Mouse (Mus musculus): ENCODE measurements at regions not wholly inside any gene's neighbourhood (a gene's known extent, or its start where the extent isn't known, plus 50 kb on each side); places are given as distances from the start of the nearest gene placed in this dataset.
A peak's percentile ranks its signal among the peaks of the same experiment; 100 is the strongest.

DNA sequence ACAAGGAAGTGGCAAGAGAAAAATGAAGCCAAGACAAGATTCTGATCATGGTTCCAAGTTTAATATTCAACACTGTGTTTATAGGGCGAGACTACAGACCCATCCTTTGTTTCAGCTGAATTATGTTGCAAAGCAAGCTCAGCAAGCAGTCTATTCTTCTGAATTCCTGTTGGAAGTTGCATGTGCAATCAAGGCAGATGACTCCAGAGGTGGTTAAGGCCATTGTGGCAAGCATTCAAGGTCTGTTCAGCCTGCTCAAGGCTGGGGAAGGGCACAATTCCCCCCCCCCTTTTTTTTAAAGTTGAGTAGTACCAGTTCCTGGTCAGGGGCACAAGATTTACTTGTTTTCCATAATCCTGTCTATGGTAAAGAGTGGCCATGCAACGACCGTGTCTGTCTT lies 431.1 kb downstream of the 1810013L24Rik start:
- no peak for DNase-seq

DNA sequence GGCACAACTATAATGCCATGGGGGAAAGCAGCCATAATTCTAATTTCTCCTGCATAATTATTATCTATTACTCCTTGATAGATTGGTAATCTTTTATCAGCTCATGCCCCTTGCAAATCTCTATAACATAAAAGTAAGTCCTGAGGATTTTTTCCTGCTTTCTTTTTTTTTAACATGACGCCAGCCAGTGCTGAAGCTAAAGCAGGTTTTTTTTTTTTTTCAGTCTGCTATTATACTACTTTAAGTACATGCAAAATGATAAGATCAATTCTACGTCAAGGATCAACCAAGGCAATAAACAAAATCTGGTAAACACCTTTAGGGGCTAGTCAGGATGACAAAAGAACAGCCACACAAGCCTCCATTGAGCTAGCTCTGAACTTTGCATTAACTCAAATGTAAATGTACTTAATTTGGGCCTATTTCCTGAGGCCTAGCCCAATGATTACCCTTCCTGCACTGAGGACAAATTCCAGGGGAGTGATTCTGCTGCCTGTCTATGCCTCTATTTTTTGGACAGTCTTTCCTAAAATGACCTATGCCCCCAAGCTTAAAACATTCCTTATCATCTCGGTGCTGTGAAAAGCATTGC lies 434.8 kb downstream of the 1810013L24Rik start:
- DNase-seq: no peak

DNA sequence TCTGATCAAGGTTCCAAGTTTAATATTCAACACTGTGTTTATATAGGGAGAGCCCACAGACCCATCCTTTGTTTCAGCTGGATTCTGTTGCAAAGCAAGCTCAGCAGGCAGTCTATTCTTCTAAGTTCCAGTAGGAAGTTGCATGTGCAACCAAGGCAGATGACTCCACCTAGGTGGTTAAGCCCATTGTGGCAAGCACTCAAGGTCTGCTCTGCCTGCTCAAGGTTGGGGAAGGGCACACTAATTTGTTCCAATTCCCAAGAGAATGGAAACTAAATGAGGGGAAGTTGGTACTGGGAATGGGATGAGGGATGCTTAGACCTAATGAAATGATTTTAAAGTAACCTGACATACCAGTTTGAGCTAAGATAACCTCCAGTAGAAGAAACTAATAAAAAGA lies 437.3 kb downstream of the 1810013L24Rik start:
- DNase-seq: no peak

DNA sequence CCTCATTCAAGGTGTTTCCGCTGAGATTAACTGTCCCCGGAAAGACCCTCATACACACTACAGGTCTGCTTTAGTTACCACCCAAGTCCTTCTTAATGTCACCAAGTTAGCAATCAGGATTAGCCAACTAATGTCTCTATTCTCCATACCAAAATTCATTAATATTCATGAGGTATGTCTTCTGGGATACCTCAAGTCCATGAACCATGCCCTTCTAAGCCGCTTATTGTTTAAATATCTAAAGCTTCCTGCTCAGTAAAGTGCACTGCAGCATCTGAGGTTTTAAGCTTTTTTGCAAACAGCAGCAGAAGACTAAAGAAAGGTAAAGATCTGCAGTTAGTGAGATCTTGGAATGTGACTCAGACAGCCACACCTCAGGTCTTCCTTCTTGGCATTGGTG lies 440.2 kb downstream of the 1810013L24Rik start:
- no peak for DNase-seq

DNA sequence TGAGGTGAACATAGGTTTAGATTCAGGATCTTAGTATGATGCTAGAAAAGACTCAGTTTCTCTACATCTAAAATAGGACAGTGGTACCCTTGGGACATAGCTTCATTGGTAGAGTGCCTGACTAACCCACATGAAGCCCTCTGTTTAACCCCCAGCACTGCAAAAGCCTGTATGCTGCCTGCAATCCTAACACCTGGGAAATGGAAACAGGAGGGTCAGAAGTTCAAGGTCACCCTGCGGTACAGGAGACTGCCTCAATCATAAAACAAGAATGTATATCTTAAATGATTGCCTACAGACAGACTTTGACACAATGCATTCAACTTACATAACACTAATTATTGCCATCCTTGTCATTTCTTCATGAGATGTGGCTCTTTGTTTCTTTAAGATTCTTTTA lies 440.8 kb downstream of the 1810013L24Rik start:
- DNase-seq: no peak

DNA sequence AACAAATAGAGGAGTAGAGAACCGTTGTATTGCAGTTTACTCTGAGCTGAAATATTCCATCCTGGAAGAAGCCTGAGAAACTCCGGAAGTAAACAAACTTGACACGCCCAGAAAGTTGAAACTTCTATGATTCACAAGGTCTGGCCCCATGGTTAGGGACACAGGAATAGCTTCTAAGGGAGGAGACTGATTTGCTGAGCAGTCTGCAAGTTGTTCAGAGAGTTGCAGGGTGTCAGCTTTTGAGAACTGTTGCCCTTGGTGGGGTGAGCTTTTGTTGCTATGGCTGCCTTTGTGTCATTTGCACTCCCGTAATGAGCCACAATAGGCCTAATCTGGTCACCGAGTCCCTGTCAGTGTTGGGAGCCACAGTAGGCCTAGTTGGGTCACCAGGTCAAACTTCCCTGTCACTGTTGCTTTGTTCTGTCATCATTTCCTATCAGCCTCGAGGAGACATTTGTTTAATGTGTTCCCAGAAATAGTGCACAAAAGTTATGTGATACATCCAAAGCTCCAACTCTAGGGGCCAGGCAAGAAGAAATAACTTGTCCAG lies 443.9 kb downstream of the 1810013L24Rik start:
- DNase-seq: no peak

DNA sequence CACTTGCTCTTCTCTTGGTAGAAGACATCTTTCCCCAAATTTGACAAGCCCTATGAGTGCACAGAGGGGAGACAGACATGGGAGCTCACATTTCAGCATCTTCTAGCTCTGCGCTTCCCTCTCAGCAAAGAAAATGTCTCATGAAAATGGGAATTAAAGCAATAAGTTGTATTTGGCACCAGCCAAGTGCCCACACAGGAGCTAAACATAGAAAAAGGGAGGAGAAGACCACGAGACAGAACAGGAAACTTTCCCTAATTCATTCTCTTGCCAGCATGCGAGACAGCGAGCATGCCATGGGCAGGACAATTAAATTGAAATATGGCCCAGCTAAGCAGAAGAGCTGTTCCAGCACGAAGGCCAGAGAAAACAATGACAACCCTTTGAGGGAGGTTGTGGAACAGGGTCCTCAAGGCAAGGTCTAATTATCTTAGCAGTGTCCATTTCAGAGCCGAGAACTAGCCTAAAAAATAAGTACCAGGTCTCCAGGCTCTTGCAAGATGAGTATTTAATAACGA lies 444.7 kb downstream of the 1810013L24Rik start:
- DNase-seq: no peak

DNA sequence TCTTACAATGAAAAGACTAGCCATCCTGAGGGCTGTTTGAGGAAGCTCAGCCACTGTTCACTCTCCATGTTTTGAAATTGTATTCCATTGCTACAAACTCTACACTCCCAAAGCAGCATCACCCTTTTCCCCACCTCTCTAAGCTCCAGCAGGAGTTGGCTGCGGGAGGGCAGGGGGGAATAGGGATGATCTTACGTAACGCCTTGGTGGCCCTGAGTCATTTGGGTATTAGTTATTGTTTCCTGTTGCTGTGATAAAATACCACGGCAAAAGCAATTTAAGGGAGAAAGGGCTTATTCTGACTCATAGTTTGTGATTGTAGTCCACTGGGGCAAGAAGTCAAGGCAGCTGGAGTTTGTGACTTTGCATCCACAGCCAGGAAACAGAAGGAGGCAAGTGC lies 445.5 kb downstream of the 1810013L24Rik start:
- no peak for DNase-seq

DNA sequence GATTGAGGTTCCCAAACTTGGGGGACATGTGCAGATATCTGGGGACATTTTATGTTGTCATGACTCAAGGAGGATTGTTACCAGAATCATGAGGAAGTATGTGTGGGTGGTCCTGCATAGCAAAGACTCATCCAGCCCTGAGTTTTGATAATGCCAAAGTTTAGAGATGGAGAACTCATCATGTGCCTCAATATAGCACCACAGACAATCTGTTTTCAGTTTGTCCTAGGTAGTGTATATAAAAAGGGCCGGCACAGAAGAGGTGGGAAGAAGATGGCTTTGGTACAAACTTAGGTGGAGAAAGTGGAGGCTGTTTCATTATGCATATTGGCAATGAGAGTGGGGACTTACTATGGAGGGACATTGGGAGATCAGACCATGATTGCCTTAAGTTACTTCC lies 447.2 kb downstream of the 1810013L24Rik start:
- no peak for DNase-seq

DNA sequence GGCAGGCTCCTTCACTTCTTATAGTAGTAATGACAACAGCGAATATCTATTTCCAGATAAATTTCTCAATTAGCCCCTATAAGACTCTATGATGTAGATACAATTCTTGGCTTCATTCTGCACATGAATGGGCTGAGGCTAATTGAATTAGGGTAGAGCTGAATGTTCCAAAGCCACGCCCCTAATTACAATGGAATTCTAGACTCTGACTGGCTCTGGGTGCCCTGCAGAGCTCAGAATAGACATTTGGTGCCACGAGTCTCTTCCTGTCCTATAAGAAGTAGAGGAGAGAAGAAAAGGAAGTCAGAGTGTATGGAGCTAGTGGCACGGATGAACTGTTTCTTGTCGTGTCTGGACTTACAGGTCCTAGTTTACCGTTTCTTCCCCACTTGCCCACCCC lies 449.8 kb downstream of the 1810013L24Rik start:
- no peak for DNase-seq

DNA sequence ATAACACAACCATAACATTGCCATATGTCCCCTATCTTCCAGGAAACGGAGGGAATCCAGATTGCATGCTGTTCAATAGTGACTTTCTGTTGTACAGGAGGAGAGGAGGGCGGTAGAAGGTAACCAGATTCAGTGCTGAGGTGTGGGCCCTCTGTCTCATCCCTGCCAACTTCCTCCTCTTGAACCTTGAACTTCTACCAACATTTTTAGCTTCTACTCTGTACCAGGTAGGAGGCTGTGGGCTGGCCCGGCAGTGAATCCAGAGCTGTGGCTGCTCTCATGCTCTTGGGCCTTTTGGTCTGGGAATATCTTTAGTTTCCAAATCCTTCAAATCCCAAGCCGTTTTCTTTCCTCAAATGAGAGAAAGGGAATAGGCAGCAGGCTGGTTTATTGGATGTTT lies 450.5 kb downstream of the 1810013L24Rik start:
- no peak for DNase-seq

DNA sequence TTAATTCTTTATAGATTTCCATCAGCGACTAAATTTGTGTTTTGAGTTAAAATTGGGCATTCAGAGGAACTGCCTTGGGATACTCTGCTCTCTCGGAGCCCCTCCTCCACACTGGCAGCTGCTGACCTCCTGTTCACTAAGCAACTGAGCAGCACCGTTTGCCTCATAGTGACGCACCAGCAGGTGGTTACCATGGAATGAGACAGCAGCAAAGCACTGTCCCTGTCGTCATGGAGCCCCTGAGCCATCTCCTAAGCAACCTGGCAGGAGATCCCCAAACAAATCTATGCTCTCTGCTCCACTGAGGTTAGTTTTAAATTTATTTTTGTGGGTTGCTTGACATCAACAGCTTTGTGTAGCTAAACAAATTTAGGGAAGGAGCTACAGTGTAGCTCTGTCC lies 451.0 kb downstream of the 1810013L24Rik start:
- DNase-seq: peak; percentile 82 to 83

DNA sequence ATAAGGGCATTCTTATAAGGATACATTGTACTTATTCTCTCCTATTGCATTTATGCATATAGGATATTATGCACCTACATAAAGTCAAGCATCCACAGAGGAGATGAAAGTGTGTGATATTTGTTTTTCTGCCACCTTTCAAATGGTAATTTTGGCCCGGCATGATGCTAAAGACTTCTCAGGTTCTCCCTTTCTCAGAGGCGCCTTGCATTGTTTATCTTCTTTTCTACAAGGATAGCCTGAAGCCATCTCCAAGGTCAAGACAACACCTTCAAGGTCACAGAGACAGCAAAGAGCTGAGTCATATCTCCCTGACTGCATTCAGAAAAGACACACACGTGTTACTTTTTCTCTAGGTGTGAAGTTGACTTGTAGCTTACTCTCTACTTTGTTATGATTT lies 454.5 kb downstream of the 1810013L24Rik start:
- no peak for DNase-seq

DNA sequence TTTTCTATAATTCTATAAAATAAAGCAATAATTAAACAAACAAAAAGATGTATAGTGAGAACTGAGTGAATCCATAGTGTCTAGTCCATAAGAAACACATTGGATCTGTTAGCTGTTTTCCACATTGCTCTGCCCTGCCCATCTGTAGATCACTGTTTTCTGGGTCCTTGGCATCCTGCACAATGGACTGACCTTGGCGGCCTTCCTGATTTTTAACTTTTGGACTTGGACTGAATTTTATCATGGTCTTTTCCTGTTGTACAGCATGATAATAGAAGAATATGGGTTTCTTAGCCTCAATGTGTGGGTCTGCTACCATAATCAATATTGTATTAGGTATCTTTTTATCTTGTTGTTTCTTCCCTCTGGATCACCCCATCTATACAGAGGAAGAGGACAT lies 456.0 kb downstream of the 1810013L24Rik start:
- no peak for DNase-seq

DNA sequence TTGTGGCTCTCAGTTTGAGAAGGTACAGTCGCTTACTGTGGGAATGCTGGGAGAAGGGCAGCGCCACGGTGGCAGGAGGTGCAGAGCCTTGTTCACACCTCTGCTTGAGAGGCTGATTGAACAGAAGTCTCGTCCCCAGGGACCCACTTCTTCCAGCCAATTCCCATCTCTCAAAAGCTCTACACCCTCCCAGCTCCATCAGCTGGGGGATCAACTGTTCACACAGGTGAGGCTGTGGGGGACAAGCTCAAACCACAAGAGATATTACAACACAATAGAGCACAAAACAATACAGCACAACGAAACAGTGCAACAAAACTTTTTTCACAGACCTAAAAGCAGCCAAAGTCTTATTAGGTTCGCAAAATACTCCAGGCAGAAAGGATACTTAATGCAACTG lies 457.7 kb downstream of the 1810013L24Rik start:
- no peak for DNase-seq

DNA sequence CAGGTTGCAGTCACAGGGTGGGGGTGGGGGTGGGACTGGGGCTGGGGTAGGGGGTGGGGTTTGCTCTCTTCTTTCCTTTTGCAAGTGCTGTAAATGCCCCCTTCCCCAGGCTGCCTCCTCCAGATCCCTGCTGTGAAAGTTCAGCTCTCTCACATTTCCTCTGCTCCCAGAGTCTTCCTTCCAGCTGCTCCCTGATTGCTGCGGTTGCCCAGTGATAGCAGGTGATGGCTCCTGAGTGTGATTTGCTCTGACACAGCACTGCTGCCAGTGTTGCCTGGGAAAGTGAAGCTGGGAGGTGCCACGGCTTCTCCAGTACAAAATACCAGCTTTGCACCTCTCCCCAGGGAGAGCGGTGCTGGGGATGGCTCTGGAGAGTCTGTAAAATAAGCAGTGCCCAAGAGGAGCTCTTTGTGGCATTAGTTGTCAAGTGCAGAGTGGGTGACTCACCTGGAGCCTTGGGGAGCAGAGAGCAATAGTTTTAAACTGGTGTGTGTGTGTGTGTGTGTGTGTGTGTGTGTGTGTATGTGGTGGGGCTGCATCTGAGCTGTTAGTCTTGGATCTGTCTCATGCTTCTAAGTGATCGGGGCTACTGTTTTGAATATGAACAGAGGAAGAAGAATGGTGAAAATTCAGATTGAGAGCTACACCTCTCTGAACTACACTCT lies 461.6 kb downstream of the 1810013L24Rik start:
- DNase-seq: no peak

DNA sequence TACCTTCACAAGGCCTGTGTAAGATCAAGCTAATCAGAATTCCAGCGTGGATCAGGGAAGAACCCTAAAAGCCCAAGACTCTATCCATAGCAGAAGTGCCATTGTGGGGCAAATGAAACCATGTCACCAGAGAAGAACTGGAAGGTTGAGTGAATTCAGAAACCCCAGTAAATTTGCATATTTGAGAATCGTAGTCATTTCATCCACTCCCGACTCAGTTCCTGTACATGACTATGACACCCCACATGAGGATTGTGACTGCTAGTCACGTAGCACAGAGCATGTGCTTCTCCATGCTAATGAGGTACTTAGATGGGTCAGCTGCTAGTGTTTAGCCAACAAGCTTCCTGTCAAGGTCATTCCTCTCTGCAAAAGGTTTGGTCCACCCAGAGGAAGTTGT lies 473.2 kb downstream of the 1810013L24Rik start:
- no peak for DNase-seq

DNA sequence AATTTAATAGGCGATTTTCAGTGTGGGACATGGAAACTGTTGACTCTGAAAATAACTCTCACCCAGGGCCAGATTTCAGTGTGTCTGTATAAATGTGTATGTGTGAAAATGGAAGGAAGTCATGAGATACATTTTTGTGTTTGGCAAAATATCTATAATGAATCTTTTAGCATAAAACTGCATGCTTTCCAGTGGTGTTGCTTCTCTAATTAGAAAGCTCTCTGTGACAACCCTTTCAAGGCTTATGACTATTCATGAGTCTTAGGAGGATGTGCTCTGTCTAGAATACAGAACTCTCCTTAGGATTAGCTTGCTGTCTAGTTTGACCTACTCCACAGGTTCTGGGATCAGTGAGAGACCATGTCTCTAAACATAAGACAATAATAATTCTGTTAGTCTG lies 474.2 kb downstream of the 1810013L24Rik start:
- DNase-seq: no peak

DNA sequence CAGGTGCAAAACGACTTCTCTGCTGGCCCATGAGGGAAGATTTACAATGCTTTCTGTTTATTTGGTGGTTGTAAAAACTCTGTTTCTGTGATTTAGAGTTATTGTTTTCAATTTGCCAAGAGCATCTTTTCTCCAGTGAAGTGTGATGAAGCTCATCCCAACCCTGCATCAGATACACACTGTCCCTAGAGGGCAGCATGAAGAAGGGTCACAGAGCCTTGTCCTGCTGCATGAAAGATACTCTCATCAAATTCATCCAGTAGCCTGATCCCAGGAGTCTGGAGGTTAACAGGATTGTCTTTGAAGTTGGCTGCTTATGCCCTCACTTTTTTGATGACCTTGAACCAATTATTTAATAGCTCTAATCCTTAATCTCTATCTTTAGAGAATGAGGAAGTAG lies 480.8 kb downstream of the 1810013L24Rik start:
- DNase-seq: no peak

DNA sequence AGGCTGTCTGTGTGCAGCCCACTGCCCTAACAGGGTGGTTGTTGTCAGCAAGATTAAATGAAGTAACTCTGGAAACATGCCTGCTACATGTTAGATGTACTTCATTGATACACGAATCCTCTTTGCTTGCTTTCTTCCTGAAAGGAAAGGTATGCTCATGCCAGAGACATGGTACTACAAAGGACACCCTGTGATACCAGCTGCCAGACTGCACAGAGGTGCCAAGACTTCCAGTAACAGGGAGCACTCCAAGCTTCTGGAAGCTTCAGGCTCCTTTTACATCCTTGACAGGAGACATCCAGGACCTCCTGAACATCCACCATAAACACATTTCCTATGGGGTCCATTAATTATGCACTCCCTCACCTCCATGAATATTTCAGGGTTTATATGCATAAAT lies 505.7 kb downstream of the 1810013L24Rik start:
- no peak for DNase-seq

DNA sequence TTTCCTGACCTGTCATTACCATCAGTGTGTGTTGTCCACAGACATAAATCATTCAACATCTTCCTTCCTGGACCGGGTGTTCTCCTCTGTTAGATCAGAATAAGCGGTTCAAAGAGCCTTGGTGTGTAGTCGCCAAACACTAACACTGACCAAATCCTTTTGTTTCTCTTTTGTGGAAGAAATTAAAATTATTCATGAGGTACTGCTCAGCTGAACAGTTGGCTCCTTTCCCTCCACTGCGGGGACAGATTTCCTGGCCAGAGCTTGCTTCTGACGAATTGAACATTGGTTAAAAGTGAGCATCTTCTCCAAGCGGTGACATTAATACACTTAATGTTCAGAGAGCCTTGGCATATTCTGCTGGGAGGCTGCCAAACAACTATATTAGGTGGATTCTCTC lies 506.2 kb downstream of the 1810013L24Rik start:
- peak in 1 of 2 experiments; percentile 15 for DNase-seq

DNA sequence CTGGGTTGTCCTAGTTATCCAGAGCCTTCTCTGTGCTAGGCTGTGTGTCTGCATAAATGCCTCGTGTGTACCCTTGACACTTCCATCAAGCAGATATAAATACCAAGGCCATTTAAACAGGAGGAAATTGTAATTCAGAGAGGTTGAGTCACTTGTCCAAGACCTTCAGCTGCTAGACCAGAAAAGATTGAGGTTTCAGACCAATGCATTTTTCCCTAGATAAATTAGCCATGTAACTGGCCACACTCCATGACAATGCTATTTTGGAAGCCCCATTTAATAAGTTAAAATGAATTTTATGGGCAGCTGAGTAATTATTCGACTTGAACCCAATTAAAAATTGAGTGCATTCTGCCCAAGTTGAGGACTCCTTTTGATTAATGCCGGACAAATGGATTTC lies 509.6 kb downstream of the 1810013L24Rik start:
- DNase-seq: no peak

DNA sequence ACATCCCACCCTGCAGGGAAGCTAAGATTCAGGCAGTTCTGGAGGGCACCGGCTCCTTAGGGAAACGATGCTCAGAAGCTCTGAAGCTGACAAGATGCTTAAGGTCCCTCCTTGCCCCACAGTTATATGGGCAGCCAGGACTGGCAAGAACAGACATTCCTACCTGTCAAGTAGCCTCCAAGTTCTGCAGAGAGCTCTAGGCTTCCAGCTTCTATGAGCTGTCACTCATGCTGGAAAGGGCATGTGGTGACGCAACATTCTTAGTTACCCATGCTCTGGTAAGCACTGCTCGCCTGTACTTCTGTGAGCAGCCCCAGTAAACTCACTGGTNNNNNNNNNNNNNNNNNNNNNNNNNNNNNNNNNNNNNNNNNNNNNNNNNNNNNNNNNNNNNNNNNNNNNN lies 511.3 kb downstream of the 1810013L24Rik start:
- DNase-seq: no peak

DNA sequence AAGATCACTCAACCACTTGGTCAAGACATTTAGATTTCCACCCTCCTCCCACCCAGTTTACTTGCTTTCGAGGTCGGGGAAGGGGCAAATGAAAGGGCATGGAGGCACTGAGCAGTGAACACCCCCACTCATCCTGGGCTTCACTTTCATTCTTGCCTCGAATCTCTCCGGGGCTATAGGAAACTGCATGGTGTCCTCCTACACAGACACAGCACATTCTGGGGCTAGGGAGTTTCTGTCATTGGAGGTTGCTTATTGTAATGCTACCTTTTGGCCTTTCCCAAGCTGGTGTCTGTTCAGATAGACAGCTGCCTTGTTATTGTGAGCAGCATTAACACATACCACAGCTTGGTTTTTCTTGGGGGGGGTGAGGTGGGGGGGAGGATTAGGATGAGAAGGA lies 523.9 kb downstream of the 1810013L24Rik start:
- no peak for DNase-seq
